Mouse (Mus musculus) bone marrow macrophage, adult 2 months (primary cell): Measurements from ENCODE around the gene Cpt2.

Source experiments
- CTCF ChIP-seq: IDR thresholded peaks from 2 replicates; pipeline ENCODE4 v1.5.1; 2012; ENCODE audit warnings: low read depth, mild to moderate bottlenecking, low read length, moderate library complexity
- POLR2A ChIP-seq: IDR thresholded peaks from 2 replicates; pipeline ENCODE4 v1.6.1; 2012; ENCODE audit warnings: mild to moderate bottlenecking, low read depth, low read length, borderline replicate concordance

DNA sequence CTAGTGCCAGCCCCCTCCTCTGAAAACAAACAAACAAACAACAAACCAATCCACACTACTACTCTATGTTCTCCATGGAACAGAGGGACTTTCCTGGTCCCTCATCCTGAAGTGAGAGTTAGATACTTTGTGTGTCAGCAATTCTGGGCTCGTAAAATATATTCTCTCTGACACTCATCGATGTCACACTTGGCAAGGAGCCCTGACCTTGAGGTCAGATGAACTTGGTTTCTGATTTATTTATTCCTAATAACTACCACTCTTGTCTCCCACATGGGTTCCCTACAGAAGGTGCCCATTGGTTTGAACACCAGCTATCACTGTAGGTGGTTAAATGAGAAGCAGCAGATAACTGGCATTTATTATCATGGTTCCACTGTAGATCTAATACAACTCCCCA, 3.1 kb downstream of the Cpt2 start:
- TF ChIP-seq CTCF = no peak
- no peak for TF ChIP-seq POLR2A
